Mouse (Mus musculus): ENCODE measurements around the gene Rreb1.

Gene Rreb1

DNA sequence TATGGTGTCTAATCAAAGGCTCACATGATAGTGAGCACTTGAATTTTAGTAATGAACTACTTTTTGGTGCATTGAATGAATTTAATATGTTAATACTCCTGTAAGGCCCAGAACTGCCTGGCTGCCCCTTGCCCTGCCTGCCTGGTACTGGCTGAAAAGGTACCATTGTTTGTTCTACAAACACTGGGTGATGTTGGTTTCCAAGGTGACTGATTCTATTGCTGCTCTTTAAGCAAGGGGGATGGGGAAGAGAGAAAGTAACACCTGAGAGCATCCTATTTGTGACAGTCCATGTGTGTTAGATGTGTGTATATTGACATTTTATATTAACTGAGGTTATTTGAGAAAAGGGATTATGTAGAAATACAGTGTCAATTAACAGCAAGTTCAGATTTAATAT lies 77.6 kb downstream of the Rreb1 start:
- no peak for TF ChIP-seq NANOG (IDR thresholded peaks at IDR 0.05; ENCODE audit: borderline replicate concordance, low read length)
- no peak for TF ChIP-seq CTCF (conservative IDR thresholded peaks at IDR 0.05; ENCODE audit: low read length)
- TF ChIP-seq POU5F1 (IDR thresholded peaks at IDR 0.05; ENCODE audit: borderline replicate concordance, low read length) = no peak
- Histone ChIP-seq H3K36me3 (ENCODE audit: insufficient read depth, low read length) (peaks cover 7% of the 10 kb centered on the region; the same call in 1 of the 2 replicates), H3K27me3 (ENCODE audit: insufficient read depth, low read length) (peaks cover 3% of the 10 kb centered on the region; the same call in 1 of the 2 replicates), H3K4me1 (replicated peaks; ENCODE audit: low read depth, low read length) (peaks cover 68% of the 10 kb centered on the region), H3K4me3 (replicated peaks; ENCODE audit: low read length) (no peak overlapping the region), H3K9me3 (ENCODE audit: low read length) (no peaks in the 10 kb centered on the region)

DNA sequence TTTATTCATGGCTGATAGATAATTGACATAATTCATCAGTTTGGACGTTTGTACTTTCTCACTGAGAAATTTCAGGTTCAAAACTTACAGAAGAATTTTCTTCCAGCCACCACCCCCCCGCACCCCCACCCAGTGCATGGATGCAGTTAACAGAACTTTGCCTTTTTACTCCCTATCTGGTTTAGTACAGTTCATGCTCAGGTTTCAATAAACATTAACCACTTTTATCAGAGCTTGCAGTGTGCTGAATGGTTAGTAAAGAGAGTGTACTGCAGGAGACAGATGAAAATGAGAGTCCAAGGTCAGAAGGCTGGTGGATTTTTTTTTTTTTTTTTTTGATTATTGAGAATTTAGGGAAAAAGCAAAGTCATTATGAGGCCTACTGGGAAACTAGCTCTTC lies 78.3 kb downstream of the Rreb1 start:
- Histone ChIP-seq H3K9me3 (ENCODE audit: low read length) (no peaks in the 10 kb centered on the region), H3K4me1 (replicated peaks; ENCODE audit: low read depth, low read length) (peaks cover 68% of the 10 kb centered on the region), H3K36me3 (ENCODE audit: insufficient read depth, low read length) (peaks cover 7% of the 10 kb centered on the region; the same call in 1 of the 2 replicates), H3K4me3 (replicated peaks; ENCODE audit: low read length) (no peak overlapping the region), H3K27me3 (ENCODE audit: insufficient read depth, low read length) (peaks cover 3% of the 10 kb centered on the region; the same call in 1 of the 2 replicates)
- TF ChIP-seq NANOG (IDR thresholded peaks at IDR 0.05; ENCODE audit: borderline replicate concordance, low read length) (no peak), POU5F1 (IDR thresholded peaks at IDR 0.05; ENCODE audit: borderline replicate concordance, low read length) (no peak)

- TF ChIP-seq NANOG (IDR thresholded peaks at IDR 0.05; ENCODE audit: borderline replicate concordance, low read length) (no peak), CTCF (conservative IDR thresholded peaks at IDR 0.05; ENCODE audit: low read length) (no peak), POU5F1 (IDR thresholded peaks at IDR 0.05; ENCODE audit: borderline replicate concordance, low read length) (no peak)
- H3K9me3 ChIP-seq (ENCODE audit: low read length) = no peaks in the 10 kb centered on the region
- peaks cover 68% of the 10 kb centered on the region for H3K4me1 ChIP-seq (replicated peaks; ENCODE audit: low read depth, low read length)
- H3K4me3 ChIP-seq (replicated peaks; ENCODE audit: low read length) = peak overlapping the region; percentile 82
- H3K27me3 ChIP-seq (ENCODE audit: insufficient read depth, low read length) = peaks cover 3% of the 10 kb centered on the region; the same call in 1 of the 2 replicates
- H3K36me3 ChIP-seq (ENCODE audit: insufficient read depth, low read length) = peaks cover 7% of the 10 kb centered on the region; the same call in 1 of the 2 replicates
These were observed 79.3 kb downstream of the Rreb1 start for GRCm38 (mm10) chr13:37857284-37858065.

GRCm38 (mm10) chr13:37858066-37858501 lies 79.9 kb downstream of the Rreb1 start:
- Histone ChIP-seq H3K4me1 (replicated peaks; ENCODE audit: low read depth, low read length) (peaks cover 62% of the 10 kb centered on the region), H3K36me3 (ENCODE audit: insufficient read depth, low read length) (peaks cover 7% of the 10 kb centered on the region; the same call in 1 of the 2 replicates), H3K27me3 (ENCODE audit: insufficient read depth, low read length) (peaks cover 3% of the 10 kb centered on the region; the same call in 1 of the 2 replicates), H3K9me3 (ENCODE audit: low read length) (no peaks in the 10 kb centered on the region), H3K4me3 (replicated peaks; ENCODE audit: low read length) (peak overlapping the region; percentile 82)
- TF ChIP-seq CTCF (conservative IDR thresholded peaks at IDR 0.05; ENCODE audit: low read length) (no peak), NANOG (IDR thresholded peaks at IDR 0.05; ENCODE audit: borderline replicate concordance, low read length) (no peak), POU5F1 (IDR thresholded peaks at IDR 0.05; ENCODE audit: borderline replicate concordance, low read length) (no peak)

DNA sequence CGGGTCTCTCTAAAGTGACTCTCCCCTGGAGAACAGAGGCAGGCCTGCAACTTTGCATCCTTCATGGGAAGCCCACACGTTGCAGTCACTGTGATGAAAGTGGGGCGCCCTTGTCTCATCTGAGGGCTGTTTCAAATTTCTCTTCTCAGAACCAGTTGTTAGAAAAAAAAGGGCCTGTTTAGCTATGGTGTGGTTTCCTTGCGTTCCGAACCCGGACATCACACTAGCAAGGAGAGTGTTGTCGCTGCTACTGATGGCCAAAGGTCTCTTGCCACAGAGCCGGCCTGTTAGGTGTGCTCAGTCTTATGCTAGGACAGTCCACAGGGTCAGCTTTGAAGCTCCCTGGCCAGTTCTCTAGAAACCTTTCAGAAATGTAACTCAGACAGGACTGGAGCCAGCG lies 80.3 kb downstream of the Rreb1 start:
- peaks cover 58% of the 10 kb centered on the region for H3K4me1 ChIP-seq (replicated peaks; ENCODE audit: low read depth, low read length)
- peaks cover 7% of the 10 kb centered on the region; the same call in 1 of the 2 replicates for H3K36me3 ChIP-seq (ENCODE audit: insufficient read depth, low read length)
- H3K27me3 ChIP-seq (ENCODE audit: insufficient read depth, low read length) = peaks cover 3% of the 10 kb centered on the region; the same call in 1 of the 2 replicates
- H3K9me3 ChIP-seq (ENCODE audit: low read length) = no peaks in the 10 kb centered on the region
- H3K4me3 ChIP-seq (replicated peaks; ENCODE audit: low read length) = peak overlapping the region; percentile 82
- no peak for TF ChIP-seq POU5F1 (IDR thresholded peaks at IDR 0.05; ENCODE audit: borderline replicate concordance, low read length)
- TF ChIP-seq CTCF (conservative IDR thresholded peaks at IDR 0.05; ENCODE audit: low read length) = no peak
- no peak for TF ChIP-seq NANOG (IDR thresholded peaks at IDR 0.05; ENCODE audit: borderline replicate concordance, low read length)

DNA sequence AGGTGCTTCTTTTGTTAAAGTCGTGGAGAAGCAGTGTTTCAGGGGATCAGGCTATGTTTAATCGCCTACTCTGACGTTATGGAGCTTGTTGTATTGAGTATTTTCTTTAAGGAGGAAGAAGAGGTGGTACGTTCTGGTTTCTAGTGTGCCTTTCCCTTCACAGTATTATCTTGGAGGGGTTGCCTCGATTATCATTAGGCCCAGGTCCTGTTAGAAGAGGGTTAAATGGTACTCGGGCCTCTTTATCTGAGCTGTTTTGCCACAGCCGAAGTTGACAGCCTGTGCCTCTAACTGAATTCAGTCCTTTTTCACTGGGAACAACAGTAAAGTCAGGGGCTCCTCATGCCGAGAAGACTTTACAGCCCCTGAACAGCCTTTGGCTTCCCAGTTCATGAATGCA lies 81.6 kb downstream of the Rreb1 start:
- Histone ChIP-seq H3K27me3 (ENCODE audit: insufficient read depth, low read length) (peaks cover 3% of the 10 kb centered on the region; the same call in 1 of the 2 replicates), H3K9me3 (ENCODE audit: low read length) (no peaks in the 10 kb centered on the region), H3K4me1 (replicated peaks; ENCODE audit: low read depth, low read length) (peaks cover 48% of the 10 kb centered on the region), H3K36me3 (ENCODE audit: insufficient read depth, low read length) (peaks cover 7% of the 10 kb centered on the region; the same call in 1 of the 2 replicates), H3K4me3 (replicated peaks; ENCODE audit: low read length) (no peak overlapping the region)
- TF ChIP-seq POU5F1 (IDR thresholded peaks at IDR 0.05; ENCODE audit: borderline replicate concordance, low read length) (no peak), NANOG (IDR thresholded peaks at IDR 0.05; ENCODE audit: borderline replicate concordance, low read length) (no peak), CTCF (conservative IDR thresholded peaks at IDR 0.05; ENCODE audit: low read length) (no peak)

- TF ChIP-seq NANOG (IDR thresholded peaks at IDR 0.05; ENCODE audit: borderline replicate concordance, low read length) (no peak), POU5F1 (IDR thresholded peaks at IDR 0.05; ENCODE audit: borderline replicate concordance, low read length) (no peak), CTCF (conservative IDR thresholded peaks at IDR 0.05; ENCODE audit: low read length) (no peak)
- Histone ChIP-seq H3K4me1 (replicated peaks; ENCODE audit: low read depth, low read length) (peaks cover 44% of the 10 kb centered on the region), H3K36me3 (ENCODE audit: insufficient read depth, low read length) (peaks cover 7% of the 10 kb centered on the region; the same call in 1 of the 2 replicates), H3K4me3 (replicated peaks; ENCODE audit: low read length) (no peak overlapping the region), H3K27me3 (ENCODE audit: insufficient read depth, low read length) (peaks cover 3% of the 10 kb centered on the region; the same call in 1 of the 2 replicates), H3K9me3 (ENCODE audit: low read length) (no peaks in the 10 kb centered on the region)
These were observed 82.0 kb downstream of the Rreb1 start for GRCm38 (mm10) chr13:37860204-37860603.

GRCm38 (mm10) chr13:37860789-37861188 lies 82.6 kb downstream of the Rreb1 start:
- H3K9me3 ChIP-seq (ENCODE audit: low read length) = no peaks in the 10 kb centered on the region
- no peak for TF ChIP-seq CTCF (conservative IDR thresholded peaks at IDR 0.05; ENCODE audit: low read length)
- no peak for TF ChIP-seq POU5F1 (IDR thresholded peaks at IDR 0.05; ENCODE audit: borderline replicate concordance, low read length)
- TF ChIP-seq NANOG (IDR thresholded peaks at IDR 0.05; ENCODE audit: borderline replicate concordance, low read length) = no peak
- no peak overlapping the region for H3K4me3 ChIP-seq (replicated peaks; ENCODE audit: low read length)
- peaks cover 42% of the 10 kb centered on the region for H3K4me1 ChIP-seq (replicated peaks; ENCODE audit: low read depth, low read length)
- peaks cover 7% of the 10 kb centered on the region; the same call in 1 of the 2 replicates for H3K36me3 ChIP-seq (ENCODE audit: insufficient read depth, low read length)
- peaks cover 3% of the 10 kb centered on the region; the same call in 1 of the 2 replicates for H3K27me3 ChIP-seq (ENCODE audit: insufficient read depth, low read length)

Data from E14TG2a.4 (cell line).